In genomic region chr1:132367692-132368506, GRCm38 (mm10) we compare ENCODE assay signal across 9 mouse cellular contexts. TPM values are rescaled to one million over a fixed set of nuclear protein-coding genes. Genes with fewer than 3 reads are reported as not detected.
DNase-seq lines count a peak whose midpoint lies in the region; ATAC-seq and TF ChIP-seq lines count a peak whose summit lies in the region.
"Had no signal": no experiment of that assay in that cellular context is flagged by ENCODE, and none has a peak within 500 bp of the region (broad histone marks: within the 10 kb centered on the region; RNA-seq: fewer than 3 reads in every experiment).

No protein-coding gene starts in this region.

- H3K36me3 ChIP-seq in G1E (replicated peaks) = peaks cover 74% of the 10 kb centered on the region
- H3K36me3 ChIP-seq in forebrain, embryonic 16.5 days (ENCODE audit: control insufficient read depth, insufficient read depth) = no peaks in the 10 kb centered on the region

- H3K4me2 ChIP-seq in forebrain, embryonic 16.5 days (ENCODE audit: low read length) = no peak overlapping the region

- ATAC-seq in G1E (ENCODE audit: extremely low read depth, insufficient number of reproducible peaks, low FRiP score, poor library complexity, severe bottlenecking) = peak; percentile 95
- peak; percentile 82 for ATAC-seq in forebrain, embryonic 16.5 days
- peak; percentile 79 for ATAC-seq in neutrophil, adult 5-6 weeks (ENCODE audit: extremely low read depth, insufficient number of reproducible peaks, low FRiP score, poor library complexity, severe bottlenecking)

- no peaks in the 10 kb centered on the region for H3K9me3 ChIP-seq in G1E (replicated peaks)
- H3K9me3 ChIP-seq in forebrain, embryonic 16.5 days (ENCODE audit: control insufficient read depth, low read length) = no peaks in the 10 kb centered on the region

- intact Hi-C loops in heart, postnatal 36 days (cut with DNase I) = loop anchor here (1.0 to 2.0 kb wide), 4 partner anchors 22 to 227 kb away; partner anchors contain the start of gene Rbbp5

- peak; percentile 88 for TF ChIP-seq CTCF in G1E (IDR thresholded peaks at IDR 0.05; ENCODE audit: low read depth, low read length)
- TF ChIP-seq CTCF in lung, adult 2 months (IDR thresholded peaks at IDR 0.05; ENCODE audit: insufficient read depth, low read length) = peak; percentile 94

- no peaks in the 10 kb centered on the region for H3K27me3 ChIP-seq in G1E (ENCODE audit: insufficient read depth, low read length)
- no peaks in the 10 kb centered on the region for H3K27me3 ChIP-seq in forebrain, embryonic 16.5 days (replicated peaks; ENCODE audit: control insufficient read depth, insufficient read depth, low read length)

- DNase-seq in G1E (ENCODE audit: low spot score) = peak; percentile 88
- peak; percentile 91 to 95 for DNase-seq in cerebellum, adult 18-20 months
- DNase-seq in heart, postnatal 36 days = peak; percentile 86
- DNase-seq in layer of hippocampus, adult 18-20 months (ENCODE audit: low spot score in 2 of 2) = peak; percentile 73 to 93
- peak; percentile 75 for DNase-seq in lung, adult 2 months
- DNase-seq in testis, postnatal 14 days (ENCODE audit: low spot score) = peak; percentile 60

- no peak overlapping the region for H3K27ac ChIP-seq in forebrain, embryonic 16.5 days (ENCODE audit: low read length)
- H3K27ac ChIP-seq: macrophage had no signal

- WGBS in forebrain, embryonic 16.5 days = 29% methylated on average over 7 of the region's 7 CpGs
- 19% methylated on average over 7 of the region's 7 CpGs for WGBS in lung, adult 2 months

- H3K9ac ChIP-seq in forebrain, embryonic 16.5 days (replicated peaks; ENCODE audit: low read depth, low read length) = no peak overlapping the region

- peak overlapping the region; percentile 58; the same call in 1 of the 2 replicates for H3K4me3 ChIP-seq in G1E (ENCODE audit: low read depth, low read length)
- H3K4me3 ChIP-seq in forebrain, embryonic 16.5 days (replicated peaks; ENCODE audit: low read length) = no peak overlapping the region
- H3K4me3 ChIP-seq in lung, adult 2 months (replicated peaks; ENCODE audit: extremely low read depth, low read depth, low read length) = peak overlapping the region; percentile 62

- H3K4me1 ChIP-seq in G1E (ENCODE audit: insufficient read depth, low read depth, low read length) = peaks cover 87% of the 10 kb centered on the region
- peaks cover 38% of the 10 kb centered on the region for H3K4me1 ChIP-seq in forebrain, embryonic 16.5 days (replicated peaks; ENCODE audit: control insufficient read depth, insufficient read depth, low read length)
- peaks cover 31% of the 10 kb centered on the region for H3K4me1 ChIP-seq in lung, adult 2 months (ENCODE audit: control insufficient read depth, insufficient read depth, low read length)

- TF ChIP-seq POLR2A in lung, adult 2 months (IDR thresholded peaks at IDR 0.05; ENCODE audit: borderline replicate concordance, extremely low read depth, low read depth, low read length) = peak; percentile 65; the same call in 1 of the 2 replicates

RNA-seq across cellular contexts. Expression of gene Tmcc2, which starts 23.2 kb away (rescaled TPM):
- total RNA-seq in G1E (2014; fragmentation: Nextera tagmentation) (11.8 and 99.6 TPM in 2 replicates), G1E (2017) (6.7 and 7.9 TPM in 2 replicates)
- 14.9 and 18.3 TPM in 2 replicates for polyA plus RNA-seq in G1E (2012)
- 30.4 and 34.9 TPM in 2 replicates for polyA plus RNA-seq in forebrain, embryonic 16.5 days (2015; fragmentation: Nextera tagmentation; extraction: Ambion mirVana)
- total RNA-seq in heart, postnatal 36 days (2021) = 10 to 100 TPM; 18.2 to 19.7 TPM
- total RNA-seq in layer of hippocampus, adult 18-20 months (2021) = 100 to 1,000 TPM; 250 to 270 TPM
- 135 and 154 TPM in 2 replicates for polyA plus RNA-seq in lung, adult 2 months (2012; rRNA removed)
- 4.5 and 6.6 TPM in 2 replicates for total RNA-seq in neutrophil, adult 5-6 weeks (2017)

RNA-seq across cellular contexts. Expression of gene Dstyk, which starts 49.5 kb away (rescaled TPM):
- total RNA-seq in G1E (2014; fragmentation: Nextera tagmentation) (22.7 and 24.8 TPM in 2 replicates), G1E (2017) (18.5 and 19.0 TPM in 2 replicates)
- 2.3 and 2.9 TPM in 2 replicates for polyA plus RNA-seq in G1E (2012)
- polyA plus RNA-seq in forebrain, embryonic 16.5 days (2015; fragmentation: Nextera tagmentation; extraction: Ambion mirVana) = 12.3 and 13.1 TPM in 2 replicates
- 10 to 100 TPM; 16.6 to 17.0 TPM for total RNA-seq in heart, postnatal 36 days (2021)
- 10 to 100 TPM; 53.2 to 53.9 TPM for total RNA-seq in layer of hippocampus, adult 18-20 months (2021)
- polyA plus RNA-seq in lung, adult 2 months (2012; rRNA removed) = 14.9 and 17.7 TPM in 2 replicates
- 42.0 and 42.7 TPM in 2 replicates for total RNA-seq in neutrophil, adult 5-6 weeks (2017)

RNA-seq across cellular contexts. Expression of gene Nuak2, which starts 52.0 kb away (rescaled TPM):
- total RNA-seq in G1E (2014; fragmentation: Nextera tagmentation) (not detected in 2 replicates), G1E (2017) (0.17 and 0.33 TPM in 2 replicates)
- polyA plus RNA-seq in G1E (2012) = 0.02 TPM in 1 of 2 replicates, not detected in the other
- polyA plus RNA-seq in forebrain, embryonic 16.5 days (2015; fragmentation: Nextera tagmentation; extraction: Ambion mirVana) = 13.3 and 13.4 TPM in 2 replicates
- 1 to 10 TPM; 3.7 to 3.8 TPM for total RNA-seq in heart, postnatal 36 days (2021)
- 1 to 10 TPM; 1.6 to 1.9 TPM for total RNA-seq in layer of hippocampus, adult 18-20 months (2021)
- polyA plus RNA-seq in lung, adult 2 months (2012; rRNA removed) = 9.6 and 10.4 TPM in 2 replicates
- total RNA-seq in neutrophil, adult 5-6 weeks (2017) = 55.9 and 67.2 TPM in 2 replicates

Comparison
In these comparisons a context has a peak if more than half of its experiments do, and no peak if none do; other contexts are left out.
1. RNA of gene Nuak2, which starts 52.0 kb away (total RNA-seq): 55.9 to 67.2 TPM in neutrophil, adult 5-6 weeks; 3.7 to 3.8 TPM in heart, postnatal 36 days, 1.6 to 1.9 TPM in layer of hippocampus, adult 18-20 months and 0.17 to 0.33 TPM in G1E; every median in the first group is over 10 times any median in the second.
2. Peak in every context shown above with its lines, with median percentiles within 50 percentile points of each other: ATAC-seq and DNase-seq.